Mouse (Mus musculus): ENCODE data around the gene Tbx15.

Gene Tbx15

GRCm38 (mm10) chr3:99248831-99249550, 8.8 kb downstream of the Tbx15 start:
- DNase-seq (ENCODE audit: low read depth, low spot score) = no peak

- no peak for DNase-seq (ENCODE audit: low read depth, low spot score)
These were observed 9.3 kb downstream of the Tbx15 start for GRCm38 (mm10) chr3:99249551-99249870.

- DNase-seq (ENCODE audit: low read depth, low spot score) = no peak
These were observed 9.7 kb downstream of the Tbx15 start for GRCm38 (mm10) chr3:99249906-99250305.

- DNase-seq (ENCODE audit: low read depth, low spot score) = no peak
These were observed 11.3 kb downstream of the Tbx15 start for GRCm38 (mm10) chr3:99251271-99252165.

GRCm38 (mm10) chr3:99252461-99253091, 12.4 kb downstream of the Tbx15 start:
- DNase-seq (ENCODE audit: low read depth, low spot score) = no peak

GRCm38 (mm10) chr3:99253092-99253488, 12.9 kb downstream of the Tbx15 start:
- DNase-seq (ENCODE audit: low read depth, low spot score) = no peak

- DNase-seq (ENCODE audit: low read depth, low spot score) = no peak
These were observed 13.6 kb downstream of the Tbx15 start for GRCm38 (mm10) chr3:99253497-99254451.

- DNase-seq (ENCODE audit: low read depth, low spot score) = no peak
These were observed 14.5 kb downstream of the Tbx15 start for GRCm38 (mm10) chr3:99254559-99255151.

- DNase-seq (ENCODE audit: low read depth, low spot score) = no peak
These were observed 15.5 kb downstream of the Tbx15 start for GRCm38 (mm10) chr3:99255411-99256365.

- no peak for DNase-seq (ENCODE audit: low read depth, low spot score)
These were observed 16.2 kb downstream of the Tbx15 start for GRCm38 (mm10) chr3:99256366-99256750.

GRCm38 (mm10) chr3:99256766-99257165, 16.6 kb downstream of the Tbx15 start:
- no peak for DNase-seq (ENCODE audit: low read depth, low spot score)

GRCm38 (mm10) chr3:99257586-99258577, 17.7 kb downstream of the Tbx15 start:
- DNase-seq (ENCODE audit: low read depth, low spot score) = no peak

GRCm38 (mm10) chr3:99259741-99260270, 19.6 kb downstream of the Tbx15 start:
- DNase-seq (ENCODE audit: low read depth, low spot score) = no peak

- no peak for DNase-seq (ENCODE audit: low read depth, low spot score)
These were observed 20.2 kb downstream of the Tbx15 start for GRCm38 (mm10) chr3:99260395-99260794.

- no peak for DNase-seq (ENCODE audit: low read depth, low spot score)
These were observed 21.2 kb downstream of the Tbx15 start for GRCm38 (mm10) chr3:99261371-99261791.

- no peak for DNase-seq (ENCODE audit: low read depth, low spot score)
These were observed 21.8 kb downstream of the Tbx15 start for GRCm38 (mm10) chr3:99261986-99262385.

GRCm38 (mm10) chr3:99263471-99263903, 23.3 kb downstream of the Tbx15 start:
- no peak for DNase-seq (ENCODE audit: low read depth, low spot score)

- DNase-seq (ENCODE audit: low read depth, low spot score) = no peak
These were observed 24.5 kb downstream of the Tbx15 start for GRCm38 (mm10) chr3:99264695-99265094.

Measured in telencephalon, adult 2 months (tissue).